Mouse (Mus musculus) spleen, adult 12 weeks (tissue): ENCODE results near the gene Taf12.
A peak's percentile ranks its signal among the peaks of the same experiment; 100 is the strongest.

Experiments used
- DNase-seq: peaks from one replicate; pipeline ENCODE4 v3.0.0; 2022; ENCODE audit warnings: low spot score

Gene Taf12

GRCm38 (mm10) chr4:132274156-132274862 is at the start of gene Taf12:
Gene Taf12, plus strand, starts transcription at chr4:132274375.
- peak; percentile 91 for DNase-seq

- no peak for DNase-seq
Measured at GRCm38 (mm10) chr4:132230422-132230821, 43.8 kb upstream of the Taf12 start.

GRCm38 (mm10) chr4:132234710-132235109 is 39.5 kb upstream of the Taf12 start:
- no peak for DNase-seq

- no peak for DNase-seq
Measured at GRCm38 (mm10) chr4:132238356-132238755, 35.8 kb upstream of the Taf12 start.

GRCm38 (mm10) chr4:132240367-132240766 is 33.8 kb upstream of the Taf12 start:
- no peak for DNase-seq

- peak; percentile 31 for DNase-seq
Measured at GRCm38 (mm10) chr4:132241208-132241607, 33.0 kb upstream of the Taf12 start.

- no peak for DNase-seq
Measured at GRCm38 (mm10) chr4:132245643-132246042, 28.5 kb upstream of the Taf12 start.

- DNase-seq: no peak
Measured at GRCm38 (mm10) chr4:132247451-132247997, 26.7 kb upstream of the Taf12 start.

- no peak for DNase-seq
Measured at GRCm38 (mm10) chr4:132251596-132251995, 22.6 kb upstream of the Taf12 start.

- DNase-seq: no peak
Measured at GRCm38 (mm10) chr4:132253128-132253527, 21.0 kb upstream of the Taf12 start.

GRCm38 (mm10) chr4:132253622-132254021 is 20.6 kb upstream of the Taf12 start:
- no peak for DNase-seq

- no peak for DNase-seq
Measured at GRCm38 (mm10) chr4:132254986-132255385, 19.2 kb upstream of the Taf12 start.

- DNase-seq: no peak
Measured at GRCm38 (mm10) chr4:132256384-132256783, 17.8 kb upstream of the Taf12 start.

GRCm38 (mm10) chr4:132259248-132259647 is 14.9 kb upstream of the Taf12 start:
- DNase-seq: no peak

GRCm38 (mm10) chr4:132260404-132261379 is 13.5 kb upstream of the Taf12 start:
- no peak for DNase-seq

GRCm38 (mm10) chr4:132261514-132262357 is 12.4 kb upstream of the Taf12 start, which contains the start of gene Gmeb1:
Gene Gmeb1, minus strand, starts transcription at chr4:132261602.
- peak; percentile 69 for DNase-seq

GRCm38 (mm10) chr4:132262358-132262616 is 11.9 kb upstream of the Taf12 start:
- no peak for DNase-seq

GRCm38 (mm10) chr4:132263313-132263712 is 10.9 kb upstream of the Taf12 start:
- DNase-seq: no peak

GRCm38 (mm10) chr4:132266835-132267349 is 7.3 kb upstream of the Taf12 start:
- DNase-seq: no peak

GRCm38 (mm10) chr4:132268871-132269739 is 5.1 kb upstream of the Taf12 start:
- DNase-seq: no peak
